Mouse (Mus musculus) mouse trophoblast stem cell (cell line): ENCODE measurements around the gene Hoxc8.

ENCODE experiments used
- in situ Hi-C, 2 experiments: fragments of 300-500 bp; cut with MseI, MboI; formaldehyde crosslinking; loops; 2 replicates in 1 of 2; 3 replicates in 1 of 2; pipeline ENCODE4 v1.15.1; 2025

Gene Hoxc8

GRCm38 (mm10) chr15:102990461-102991397 is at the start of gene Hoxc8:
Gene Hoxc8, plus strand, starts transcription at chr15:102990607.
- in situ Hi-C loops: no loop called here

DNA sequence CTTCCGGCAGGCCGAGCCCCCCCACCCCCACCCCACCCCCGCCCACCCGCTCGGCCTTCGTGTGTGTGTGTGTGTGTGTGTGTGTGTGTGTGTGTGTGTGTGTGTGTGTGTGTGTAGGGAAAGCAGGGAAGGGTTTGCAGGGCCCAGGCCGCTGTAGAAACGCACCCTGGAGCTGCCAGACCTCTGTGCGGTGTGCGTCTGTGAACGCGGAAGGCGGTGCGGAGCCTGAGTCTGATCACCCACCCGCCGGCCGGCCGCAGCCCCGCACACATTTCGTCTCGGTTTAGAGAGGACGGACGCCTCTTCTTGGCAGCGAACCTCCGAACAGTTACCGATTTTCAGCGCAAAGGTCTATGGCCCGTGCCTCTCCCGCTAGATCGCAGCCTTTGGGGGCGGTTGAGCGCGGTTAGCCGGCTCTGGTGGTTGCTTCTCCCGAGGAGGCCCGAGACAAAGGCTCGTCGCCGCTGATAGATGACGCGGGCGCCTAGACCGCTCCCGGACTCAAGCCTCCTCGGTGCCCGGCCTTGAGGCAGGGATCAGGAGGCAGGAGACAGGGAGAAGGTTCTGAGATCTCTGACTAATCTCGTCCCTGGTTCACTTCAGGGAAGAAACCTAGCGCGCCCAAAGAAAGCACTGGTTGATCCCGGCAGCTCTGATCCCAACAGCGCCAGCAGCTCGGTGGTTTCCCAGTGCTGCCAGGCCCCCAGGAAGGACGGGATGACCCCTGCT is 47.5 kb upstream of the Hoxc8 start:
- in situ Hi-C loops: loop anchor here (10.0 to 25.0 kb wide), 2 partner anchors 158 to 181 kb away; no protein-coding TSS in a partner anchor

DNA sequence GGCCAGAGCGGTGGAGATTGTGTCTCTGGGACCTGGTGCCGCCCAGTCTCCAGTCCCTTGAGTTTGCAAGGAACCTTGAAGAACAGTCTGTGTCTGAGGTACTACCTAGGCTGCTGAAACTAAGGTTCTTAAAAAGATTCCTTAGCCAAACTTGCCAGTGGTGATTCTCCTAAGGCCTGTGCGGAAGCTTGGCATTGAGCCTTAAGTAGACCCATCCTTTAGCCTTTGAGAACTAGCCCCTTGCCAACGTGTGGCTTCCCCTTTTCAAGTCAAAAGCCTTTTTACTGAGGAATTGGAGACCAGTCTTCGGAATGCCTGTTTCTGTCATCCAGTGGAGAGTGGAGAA is 47.0 kb upstream of the Hoxc8 start:
- in situ Hi-C loops: loop anchor here (10.0 to 25.0 kb wide), 2 partner anchors 159 to 181 kb away; no protein-coding TSS in a partner anchor

GRCm38 (mm10) chr15:102945185-102946077 is 45.0 kb upstream of the Hoxc8 start:
- in situ Hi-C loops: loop anchor here (10.0 to 25.0 kb wide), 2 partner anchors 161 to 183 kb away; no protein-coding TSS in a partner anchor

- in situ Hi-C loops: loop anchor here (10.0 to 25.0 kb wide), 2 partner anchors 162 to 185 kb away; no protein-coding TSS in a partner anchor
Observed at GRCm38 (mm10) chr15:102947276-102947675, 43.1 kb upstream of the Hoxc8 start.

DNA sequence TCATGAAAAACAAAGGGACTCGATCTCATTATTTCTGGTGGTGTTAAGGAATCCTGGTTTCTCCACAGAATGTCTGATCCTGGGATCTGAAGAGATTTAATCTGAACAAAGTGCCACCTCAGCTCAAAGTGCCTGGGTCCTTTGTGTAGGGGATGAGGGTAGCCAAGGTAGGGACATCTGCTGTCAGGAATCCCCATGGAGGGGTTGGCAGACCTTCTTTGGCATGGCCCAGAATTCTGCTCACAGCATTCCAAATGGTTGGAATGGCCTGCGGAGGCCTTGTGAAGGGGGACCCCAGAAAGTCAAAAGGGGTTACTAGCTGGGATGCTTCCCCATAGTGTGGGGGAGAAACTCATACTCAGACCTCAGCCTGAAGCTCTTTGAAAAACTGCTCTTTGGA is 41.6 kb upstream of the Hoxc8 start:
- in situ Hi-C loops: loop anchor here (10.0 to 25.0 kb wide), 2 partner anchors 164 to 187 kb away; no protein-coding TSS in a partner anchor

DNA sequence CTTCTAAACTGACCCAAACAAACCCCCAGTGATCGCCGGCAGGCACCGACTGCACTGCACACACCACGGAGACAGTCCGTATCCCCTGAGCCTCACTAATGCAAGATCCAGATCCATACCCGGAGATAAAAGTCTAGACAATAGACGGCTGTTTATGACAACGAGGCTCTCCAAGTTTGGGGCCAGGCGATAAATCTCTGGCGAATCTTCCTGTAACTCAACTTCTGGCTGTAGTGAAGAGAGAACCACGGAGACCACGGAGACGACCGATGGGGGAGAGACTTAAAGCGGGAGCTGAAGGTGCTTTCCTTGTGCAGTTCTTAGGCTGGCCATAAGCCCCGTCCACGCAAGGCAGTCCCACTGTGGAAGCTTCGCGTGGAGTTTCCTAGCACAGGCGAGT is 40.7 kb upstream of the Hoxc8 start:
- in situ Hi-C loops: loop anchor here (10.0 to 25.0 kb wide), 2 partner anchors 165 to 187 kb away; no protein-coding TSS in a partner anchor

GRCm38 (mm10) chr15:102950877-102951276 is 39.5 kb upstream of the Hoxc8 start:
- in situ Hi-C loops: no loop called here

GRCm38 (mm10) chr15:102953561-102953960 is 36.8 kb upstream of the Hoxc8 start:
- in situ Hi-C loops: no loop called here

GRCm38 (mm10) chr15:102954192-102955006 is 36.0 kb upstream of the Hoxc8 start, which contains the start of gene Hoxc11:
Gene Hoxc11, plus strand, starts transcription at chr15:102954427.
- in situ Hi-C loops: no loop called here

- in situ Hi-C loops: no loop called here
Observed at GRCm38 (mm10) chr15:102955007-102955382, 35.4 kb upstream of the Hoxc8 start.

DNA sequence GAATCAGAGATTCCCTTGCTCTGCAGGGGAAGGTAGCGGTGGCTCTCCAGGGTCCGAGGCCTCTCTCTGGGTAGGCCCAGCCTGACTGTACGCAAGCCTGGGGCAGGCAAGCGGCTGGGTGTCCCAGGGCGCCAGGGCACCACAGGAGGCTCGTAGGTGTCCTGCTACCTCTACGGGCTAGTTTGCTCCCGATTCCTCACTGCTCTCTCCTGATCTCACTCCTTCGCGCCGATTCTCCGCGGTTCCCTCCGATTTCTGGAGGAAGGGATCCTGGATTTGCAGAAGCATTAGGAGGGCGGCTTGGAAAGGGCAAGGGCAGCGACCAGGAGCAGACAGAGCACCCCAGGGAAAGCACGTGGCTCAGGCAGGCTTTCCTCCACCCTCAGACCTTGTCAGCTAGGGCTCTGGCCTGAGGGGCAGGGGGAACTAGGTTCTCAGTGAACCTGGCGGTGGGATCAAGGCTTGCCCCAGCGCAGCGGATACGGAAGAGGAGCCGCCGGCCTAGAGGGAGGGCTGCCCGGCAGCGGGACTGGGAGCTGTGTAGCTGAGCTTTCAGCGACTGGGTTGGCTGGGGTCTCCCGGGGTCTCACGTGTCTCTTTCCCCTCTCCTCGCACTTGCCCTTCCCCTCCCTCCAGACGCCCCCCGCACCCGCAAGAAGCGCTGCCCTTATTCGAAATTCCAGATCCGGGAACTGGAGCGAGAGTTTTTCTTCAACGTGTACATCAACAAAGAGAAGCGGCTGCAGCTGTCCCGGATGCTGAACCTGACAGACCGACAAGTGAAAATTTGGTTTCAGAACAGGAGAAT is 34.4 kb upstream of the Hoxc8 start:
- in situ Hi-C loops: no loop called here

DNA sequence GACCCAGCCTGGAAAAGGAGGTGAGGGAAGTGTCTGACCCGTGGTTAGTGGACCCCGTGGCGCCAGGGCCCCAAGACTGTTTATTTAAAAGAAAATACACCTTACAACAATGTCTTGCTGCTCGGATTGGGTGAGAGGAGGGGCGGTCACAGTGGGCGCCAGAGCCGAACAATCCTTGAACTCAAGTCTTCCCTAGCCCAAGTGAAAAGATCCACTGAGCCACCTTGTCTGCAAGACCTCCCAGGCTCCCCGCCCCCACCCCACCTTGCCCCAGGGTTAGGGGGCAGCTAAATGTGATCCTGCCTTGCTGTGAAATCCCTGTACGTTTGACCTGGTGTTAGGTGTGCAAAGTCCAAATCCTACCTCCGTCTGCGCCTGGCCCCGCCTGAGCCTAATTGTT is 33.5 kb upstream of the Hoxc8 start:
- in situ Hi-C loops: no loop called here

- in situ Hi-C loops: no loop called here
Observed at GRCm38 (mm10) chr15:102959663-102960191, 30.7 kb upstream of the Hoxc8 start.

DNA sequence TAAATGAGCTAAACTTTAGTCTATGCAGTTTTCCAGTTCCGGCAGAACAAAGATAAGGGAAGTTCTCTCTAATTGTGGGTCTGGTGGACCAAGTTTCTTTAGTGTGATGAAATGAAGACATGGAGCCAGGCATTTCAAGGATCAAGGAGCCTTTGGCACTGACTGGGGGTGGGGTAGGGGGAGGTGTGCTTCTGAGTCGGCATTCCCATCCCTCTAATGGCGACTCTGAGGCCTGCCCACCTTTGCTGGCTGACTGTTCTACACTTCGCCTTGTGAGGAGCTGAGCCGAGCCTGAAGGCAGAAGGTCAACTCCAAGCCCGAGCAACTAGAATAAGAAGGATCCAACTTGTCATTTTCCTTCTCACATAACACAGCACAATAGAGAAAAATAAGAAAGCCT is 28.7 kb upstream of the Hoxc8 start:
- in situ Hi-C loops: no loop called here

DNA sequence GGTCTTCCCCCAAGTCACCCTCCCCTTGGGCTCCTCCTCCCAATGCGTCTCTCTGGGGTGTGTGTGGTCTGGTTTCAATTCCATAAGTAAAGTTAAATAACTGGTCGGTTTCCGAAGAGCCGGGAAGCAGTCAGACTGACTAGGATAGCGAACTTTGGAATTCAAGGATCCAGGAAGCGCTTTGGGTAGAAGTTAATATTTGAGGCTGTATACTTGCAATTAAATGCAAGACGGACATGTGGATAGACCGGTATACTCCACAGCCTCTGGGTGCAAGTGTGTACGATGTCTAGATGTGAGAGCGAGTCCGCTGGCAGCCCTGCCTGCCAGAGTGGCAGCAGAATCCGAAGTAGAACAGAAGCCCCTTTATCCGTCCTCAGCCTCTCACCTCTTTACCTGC is 27.9 kb upstream of the Hoxc8 start:
- in situ Hi-C loops: no loop called here

- in situ Hi-C loops: no loop called here
Observed at GRCm38 (mm10) chr15:102963259-102963658, 27.1 kb upstream of the Hoxc8 start.

- in situ Hi-C loops: no loop called here
Observed at GRCm38 (mm10) chr15:102963671-102964640, 26.5 kb upstream of the Hoxc8 start.
